Mouse (Mus musculus): ENCODE results near the gene Fancl.

Fancl gene

DNA sequence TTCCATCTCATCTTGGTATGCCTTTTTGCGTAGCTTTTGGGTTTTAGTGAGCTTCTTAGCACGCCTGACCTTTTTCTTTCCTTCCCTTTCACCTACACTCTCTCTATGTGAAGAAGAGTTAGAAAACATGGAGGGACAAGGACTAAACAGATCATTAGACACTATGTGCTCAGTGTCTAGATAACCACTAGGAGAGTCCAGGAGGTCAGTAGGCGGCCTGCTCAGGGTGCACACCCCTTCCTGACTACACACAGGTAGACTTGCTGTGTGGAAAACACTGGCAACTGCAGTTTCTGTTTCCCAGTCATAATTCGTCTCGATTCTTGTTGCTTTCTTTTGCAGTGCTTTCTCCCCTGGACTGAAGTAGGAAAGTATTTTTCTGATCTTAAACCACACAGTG is 110.0 kb downstream of the Fancl start:
- DNase-seq, result no peak

GRCm38 (mm10) chr11:26513683-26514082 is 127.7 kb downstream of the Fancl start:
- DNase-seq, result no peak

DNA sequence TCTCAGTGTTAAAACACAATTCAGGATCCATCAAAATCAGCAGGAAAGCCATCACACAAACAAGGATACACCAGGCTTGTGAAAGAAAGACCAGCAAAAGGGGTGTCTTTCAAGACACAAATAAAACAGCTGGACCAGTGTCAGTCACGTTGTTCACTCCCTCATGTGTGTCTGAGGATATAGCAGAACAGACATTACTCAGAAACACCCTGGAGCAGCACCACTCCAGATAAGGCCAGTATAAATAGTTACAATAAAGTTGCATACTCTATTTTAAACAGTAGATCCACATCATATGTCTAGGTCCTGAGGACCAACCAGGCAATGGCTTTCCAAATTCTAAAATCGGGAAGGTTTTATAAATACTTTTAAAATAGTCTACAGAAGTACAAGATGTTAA is 130.2 kb downstream of the Fancl start:
- DNase-seq, result no peak

GRCm38 (mm10) chr11:26518991-26519390 is 133.1 kb downstream of the Fancl start:
- no peak for DNase-seq
